Mouse (Mus musculus): Measurements from ENCODE around the gene Sec22b.
A peak's percentile ranks its signal among the peaks of the same experiment; 100 is the strongest.

Gene Sec22b

GRCm38 (mm10) chr3:97941440-97942259 is 40.7 kb downstream of the Sec22b start:
- DNase-seq, result no peak

GRCm38 (mm10) chr3:97942260-97942950 is 41.4 kb downstream of the Sec22b start:
- DNase-seq, result no peak

- peak; percentile 32 to 50 for DNase-seq
Observed at GRCm38 (mm10) chr3:97944462-97944861, 43.5 kb downstream of the Sec22b start.

- DNase-seq, result no peak
Observed at GRCm38 (mm10) chr3:97946439-97946838, 45.4 kb downstream of the Sec22b start.

GRCm38 (mm10) chr3:97948518-97948917 is 47.5 kb downstream of the Sec22b start:
- DNase-seq, result no peak

GRCm38 (mm10) chr3:97949946-97950345 is 49.0 kb downstream of the Sec22b start:
- no peak for DNase-seq

- DNase-seq, result no peak
Observed at GRCm38 (mm10) chr3:97951134-97951533, 50.1 kb downstream of the Sec22b start.

- no peak for DNase-seq
Observed at GRCm38 (mm10) chr3:97953196-97953595, 52.2 kb downstream of the Sec22b start.

GRCm38 (mm10) chr3:97956322-97956721 is 55.3 kb downstream of the Sec22b start:
- no peak for DNase-seq

GRCm38 (mm10) chr3:97956926-97957325 is 55.9 kb downstream of the Sec22b start:
- no peak for DNase-seq

- DNase-seq, result no peak
Observed at GRCm38 (mm10) chr3:97960783-97961594, 60.0 kb downstream of the Sec22b start.

GRCm38 (mm10) chr3:97961962-97962361 is 61.0 kb downstream of the Sec22b start:
- DNase-seq, result no peak

GRCm38 (mm10) chr3:97964878-97965353 is 63.9 kb downstream of the Sec22b start:
- peak in 1 of 2 experiments; percentile 15 for DNase-seq

- no peak for DNase-seq
Observed at GRCm38 (mm10) chr3:97967627-97968026, 66.6 kb downstream of the Sec22b start.

- DNase-seq, result no peak
Observed at GRCm38 (mm10) chr3:97968191-97968590, 67.2 kb downstream of the Sec22b start.

- no peak for DNase-seq
Observed at GRCm38 (mm10) chr3:97969019-97969418, 68.0 kb downstream of the Sec22b start.

- DNase-seq, result no peak
Observed at GRCm38 (mm10) chr3:97971117-97971516, 70.1 kb downstream of the Sec22b start.

- DNase-seq, result no peak
Observed at GRCm38 (mm10) chr3:97972200-97972599, 71.2 kb downstream of the Sec22b start.

GRCm38 (mm10) chr3:97972707-97973106 is 71.7 kb downstream of the Sec22b start:
- no peak for DNase-seq

All from kidney, adult 8-10 months (tissue).